Mouse (Mus musculus) embryonic facial prominence, embryonic 14.5 days (tissue): ENCODE results near the gene 4931440F15Rik. TPM values are rescaled to one million over a fixed set of nuclear protein-coding genes. Genes with fewer than 3 reads are reported as not detected.

Experiments used
- ATAC-seq: fragments of 200-750 bp; cut with Nextera tagmentation; 2 replicates; pipeline ENCODE4 v1.8.0; 2017; ENCODE audit warnings: low read depth, moderate number of reproducible peaks, moderate TSS enrichment
- DNase-seq: peaks from one replicate; pipeline ENCODE4 v3.0.0-alpha.2; 2015; ENCODE audit warnings: low spot score
- H3K27ac ChIP-seq: fragments of 300-500 bp; sonication (generic); replicated peaks from 2 replicates; pipeline ENCODE4 v1.5.1; 2014; ENCODE audit warnings: low read depth, mild to moderate bottlenecking, low read length, moderate library complexity
- H3K27me3 ChIP-seq: fragments of 300-500 bp; sonication (generic); replicated peaks from 2 replicates; pipeline ENCODE4 v1.6.1; 2014; ENCODE audit warnings: low read length; ENCODE audit not compliant: control insufficient read depth, insufficient read depth
- H3K36me3 ChIP-seq: fragments of 300-500 bp; sonication (generic); 2 replicates; pipeline ENCODE4 v1.6.1; 2014; ENCODE audit warnings: low read length, mixed read lengths; ENCODE audit not compliant: control insufficient read depth, insufficient read depth
- H3K4me1 ChIP-seq: fragments of 300-500 bp; sonication (generic); 2 replicates; pipeline ENCODE4 v1.6.1; 2014; ENCODE audit warnings: antibody characterized with exemption, low read length; ENCODE audit not compliant: control insufficient read depth, insufficient read depth
- H3K4me2 ChIP-seq: fragments of 300-500 bp; sonication (generic); 2 replicates; pipeline ENCODE4 v1.6.1; 2014; ENCODE audit warnings: low read depth, mild to moderate bottlenecking, low read length, moderate library complexity, mixed read lengths
- H3K4me3 ChIP-seq: fragments of 300-500 bp; sonication (generic); 2 replicates; pipeline ENCODE4 v1.5.1; 2014; ENCODE audit warnings: low read depth, mild to moderate bottlenecking, low read length
- H3K9ac ChIP-seq: fragments of 300-500 bp; sonication (generic); 2 replicates; pipeline ENCODE4 v1.6.1; 2014; ENCODE audit warnings: low read depth, mild to moderate bottlenecking, low read length, moderate library complexity, mixed read lengths
- H3K9me3 ChIP-seq: fragments of 300-500 bp; sonication (generic); 2 replicates; pipeline ENCODE4 v1.6.1; 2016; ENCODE audit warnings: low read length; ENCODE audit not compliant: control insufficient read depth
- WGBS: fragments of 180-500 bp; shearing (Covaris S2); extraction: QIAGEN DNeasy Blood & Tissue Kit; methylation state at CpG from one replicate; pipeline ENCODE4 v1.1.7; 2014; 5-methylcytosine and 5-hydroxymethylcytosine counted together
- polyA plus RNA-seq: library from polyadenylated mRNA; unstranded; fragments of >200 nt; fragmentation: Nextera tagmentation; extraction: Ambion mirVana; gene quantifications from 2 replicates; pipeline ENCODE4 v1.2.1, GENCODE M21; 2014

Gene 4931440F15Rik
- polyA plus RNA-seq, 1 experiment from 2014 or later, result 0.39 TPM

- ATAC-seq, result no peak
- H3K9me3 ChIP-seq, result no peaks in the 10 kb centered on the region
- H3K4me3 ChIP-seq, result no peak overlapping the region
- no peaks in the 10 kb centered on the region for H3K27me3 ChIP-seq
- DNase-seq, result no peak
- H3K4me1 ChIP-seq, result no peaks in the 10 kb centered on the region
- no peak overlapping the region for H3K4me2 ChIP-seq
- H3K9ac ChIP-seq, result no peak overlapping the region
- no peak overlapping the region for H3K27ac ChIP-seq
- H3K36me3 ChIP-seq, result no peaks in the 10 kb centered on the region
- 72% methylated on average over 6 of the region's 6 CpGs for WGBS
These were observed 36.4 kb downstream of the 4931440F15Rik start for GRCm38 (mm10) chr11:29788921-29789638.

- H3K27ac ChIP-seq, result no peak overlapping the region
- no peak overlapping the region for H3K9ac ChIP-seq
- H3K4me2 ChIP-seq, result no peak overlapping the region
- DNase-seq (no peak), ATAC-seq (no peak)
- no peaks in the 10 kb centered on the region for H3K27me3 ChIP-seq
- WGBS, result 60% methylated on average over 1 of the region's 1 CpGs
- H3K4me1 ChIP-seq, result no peaks in the 10 kb centered on the region
- no peak overlapping the region for H3K4me3 ChIP-seq
- H3K36me3 ChIP-seq, result no peaks in the 10 kb centered on the region
- no peaks in the 10 kb centered on the region for H3K9me3 ChIP-seq
These were observed 37.0 kb downstream of the 4931440F15Rik start for GRCm38 (mm10) chr11:29788499-29788898.

GRCm38 (mm10) chr11:29787473-29787872 is 38.0 kb downstream of the 4931440F15Rik start:
- 8% methylated on average over 5 of the region's 5 CpGs for WGBS
- no peaks in the 10 kb centered on the region for H3K36me3 ChIP-seq
- no peak for ATAC-seq
- H3K4me2 ChIP-seq, result no peak overlapping the region
- no peaks in the 10 kb centered on the region for H3K4me1 ChIP-seq
- H3K27me3 ChIP-seq, result no peaks in the 10 kb centered on the region
- DNase-seq, result no peak
- no peak overlapping the region for H3K27ac ChIP-seq
- no peak overlapping the region for H3K4me3 ChIP-seq
- no peaks in the 10 kb centered on the region for H3K9me3 ChIP-seq
- no peak overlapping the region for H3K9ac ChIP-seq

GRCm38 (mm10) chr11:29786583-29787219 is 38.8 kb downstream of the 4931440F15Rik start:
- DNase-seq (no peak), ATAC-seq (no peak)
- Histone ChIP-seq H3K9ac (no peak overlapping the region), H3K27ac (no peak overlapping the region), H3K27me3 (no peaks in the 10 kb centered on the region), H3K9me3 (no peaks in the 10 kb centered on the region), H3K4me1 (no peaks in the 10 kb centered on the region), H3K4me3 (no peak overlapping the region), H3K36me3 (no peaks in the 10 kb centered on the region), H3K4me2 (no peak overlapping the region)
- 84% methylated on average over 6 of the region's 6 CpGs for WGBS

- Histone ChIP-seq H3K4me1 (no peaks in the 10 kb centered on the region), H3K9ac (no peak overlapping the region), H3K36me3 (no peaks in the 10 kb centered on the region), H3K27ac (no peak overlapping the region), H3K4me2 (no peak overlapping the region), H3K9me3 (no peaks in the 10 kb centered on the region), H3K4me3 (no peak overlapping the region), H3K27me3 (no peaks in the 10 kb centered on the region)
- ATAC-seq (no peak), DNase-seq (no peak)
- 48% methylated on average over 2 of the region's 2 CpGs for WGBS
These were observed 46.0 kb downstream of the 4931440F15Rik start for GRCm38 (mm10) chr11:29779409-29780026.

- Histone ChIP-seq H3K36me3 (no peaks in the 10 kb centered on the region), H3K9ac (no peak overlapping the region), H3K4me3 (no peak overlapping the region), H3K27ac (no peak overlapping the region), H3K4me1 (no peaks in the 10 kb centered on the region), H3K27me3 (no peaks in the 10 kb centered on the region), H3K9me3 (no peaks in the 10 kb centered on the region), H3K4me2 (no peak overlapping the region)
- 75% methylated on average over 3 of the region's 3 CpGs for WGBS
- ATAC-seq (no peak), DNase-seq (no peak)
These were observed 46.5 kb downstream of the 4931440F15Rik start for GRCm38 (mm10) chr11:29778936-29779335.

DNA sequence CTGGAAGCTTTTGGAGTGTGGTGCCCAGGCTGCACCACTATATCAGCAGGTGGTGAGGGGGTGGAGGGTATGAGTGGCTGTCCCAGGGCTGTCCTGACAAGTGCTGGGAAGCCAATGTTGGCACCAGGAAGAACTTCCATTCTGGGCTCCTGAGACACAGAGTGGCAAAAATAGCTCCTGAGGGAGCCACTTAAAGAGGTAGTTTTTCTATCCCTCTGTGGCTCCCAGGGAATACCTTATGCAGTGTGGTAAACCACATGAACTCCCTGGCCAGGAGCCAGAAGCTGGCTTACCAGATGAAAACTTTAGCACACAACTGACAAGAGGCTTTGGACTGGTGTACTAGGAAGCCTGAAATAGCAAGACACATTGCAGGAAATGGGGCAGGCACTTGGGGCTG is 47.5 kb downstream of the 4931440F15Rik start:
- no peak overlapping the region for H3K4me2 ChIP-seq
- H3K36me3 ChIP-seq, result no peaks in the 10 kb centered on the region
- DNase-seq (peak; percentile 88), ATAC-seq (peak; percentile 68)
- no peaks in the 10 kb centered on the region for H3K4me1 ChIP-seq
- H3K27me3 ChIP-seq, result no peaks in the 10 kb centered on the region
- H3K9me3 ChIP-seq, result no peaks in the 10 kb centered on the region
- H3K9ac ChIP-seq, result no peak overlapping the region
- H3K27ac ChIP-seq, result no peak overlapping the region
- H3K4me3 ChIP-seq, result no peak overlapping the region

DNA sequence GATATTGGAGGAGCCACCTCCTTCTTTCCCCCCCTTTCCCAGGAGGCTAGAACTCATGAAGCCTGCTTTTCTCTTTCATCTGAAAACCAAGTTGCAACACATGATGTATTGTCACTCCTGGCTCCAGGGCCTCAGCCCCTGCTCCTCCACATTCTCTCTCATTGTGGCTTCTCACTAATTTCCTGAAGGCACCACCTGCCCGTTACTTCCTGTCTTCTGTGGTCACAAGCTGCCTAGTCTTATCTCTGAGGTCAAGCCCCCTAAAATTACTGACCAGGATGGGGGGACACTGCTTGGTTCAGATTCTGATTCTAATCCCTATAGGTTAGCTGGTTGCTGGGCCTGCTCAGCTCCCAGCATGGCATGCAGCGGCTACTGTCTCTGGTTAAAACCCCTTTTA is 50.7 kb downstream of the 4931440F15Rik start:
- H3K27me3 ChIP-seq, result no peaks in the 10 kb centered on the region

More for the DNA sequence above, 50.7 kb downstream of the 4931440F15Rik start:
- no peak overlapping the region for H3K4me2 ChIP-seq
- 0 out of 2 replicates have a peak, but pooled peaks have one; percentile 1 for ATAC-seq
- H3K27ac ChIP-seq, result peak overlapping the region; percentile 13; the same call in 1 of the 2 replicates
- H3K9ac ChIP-seq, result no peak overlapping the region
- H3K4me1 ChIP-seq, result no peaks in the 10 kb centered on the region
- H3K9me3 ChIP-seq, result no peaks in the 10 kb centered on the region
- no peaks in the 10 kb centered on the region for H3K36me3 ChIP-seq
- H3K4me3 ChIP-seq, result no peak overlapping the region
- DNase-seq, result peak; percentile 19
- 45% methylated on average over 2 of the region's 2 CpGs for WGBS
